Mouse (Mus musculus) retina, embryonic 14.5 days (tissue): ENCODE measurements around the gene Kcnh3.

Experiments used
- DNase-seq: peaks from one replicate; pipeline ENCODE4 v3.0.0-alpha.2; 2015; ENCODE audit warnings: low spot score

Gene Kcnh3

GRCm38 (mm10) chr15:99285189-99285535 is 60.5 kb downstream of the Kcnh3 start:
- no peak for DNase-seq

- no peak for DNase-seq
Measured at GRCm38 (mm10) chr15:99290586-99290985, 65.9 kb downstream of the Kcnh3 start.
